Mouse (Mus musculus) spleen, embryonic (tissue): Measurements from ENCODE around the gene Dcakd.
"Not testable (repeated sequence)": the region's sequence is repeated elsewhere in the genome, so short reads cannot be mapped to it uniquely, and the experiment has no call there.

ENCODE experiments used
- CTCF ChIA-PET: fragments of 350-600 bp; sonication (Branson Sonifier 250); formaldehyde crosslinking; loops from one replicate; lab custom pipeline; 2022; lab: Charles Lee

Dcakd gene

GRCm38 (mm10) chr11:102984086-102984485, 44.0 kb downstream of the Dcakd start:
- CTCF ChIA-PET, result no interaction called here

GRCm38 (mm10) chr11:102981151-102981890, 46.8 kb downstream of the Dcakd start:
- CTCF ChIA-PET, result no interaction called here

GRCm38 (mm10) chr11:102978052-102978666, 50.0 kb downstream of the Dcakd start:
- CTCF ChIA-PET, result interaction anchor here (0.6 kb wide), 1 partner anchor 807 kb away, joined by 3 read pairs; no protein-coding TSS in a partner anchor

GRCm38 (mm10) chr11:102975966-102976365, 52.2 kb downstream of the Dcakd start:
- CTCF ChIA-PET, result not testable (repeated sequence)

GRCm38 (mm10) chr11:102972326-102972725, 55.8 kb downstream of the Dcakd start:
- CTCF ChIA-PET, result no interaction called here

- CTCF ChIA-PET, result no interaction called here
Observed at GRCm38 (mm10) chr11:102971604-102972003, 56.5 kb downstream of the Dcakd start.

- CTCF ChIA-PET, result no interaction called here
Observed at GRCm38 (mm10) chr11:102964547-102965091, 63.5 kb downstream of the Dcakd start.

- CTCF ChIA-PET, result no interaction called here
Observed at GRCm38 (mm10) chr11:102963855-102964546, 64.1 kb downstream of the Dcakd start.

- CTCF ChIA-PET, result no interaction called here
Observed at GRCm38 (mm10) chr11:102963246-102963854, 64.8 kb downstream of the Dcakd start.

- CTCF ChIA-PET, result no interaction called here
Observed at GRCm38 (mm10) chr11:102962861-102963245, 65.3 kb downstream of the Dcakd start.

- CTCF ChIA-PET, result no interaction called here
Observed at GRCm38 (mm10) chr11:102961082-102961481, 67.1 kb downstream of the Dcakd start.

- CTCF ChIA-PET, result no interaction called here
Observed at GRCm38 (mm10) chr11:102958870-102959269, 69.3 kb downstream of the Dcakd start.

- CTCF ChIA-PET, result no interaction called here
Observed at GRCm38 (mm10) chr11:102958431-102958830, 69.7 kb downstream of the Dcakd start.

GRCm38 (mm10) chr11:102957692-102958091, 70.4 kb downstream of the Dcakd start:
- CTCF ChIA-PET, result interaction anchor here (0.5 kb wide), 1 partner anchor 632 kb away, joined by 3 read pairs; no protein-coding TSS in a partner anchor

- CTCF ChIA-PET, result interaction anchor here (0.5 kb wide), 1 partner anchor 633 kb away, joined by 3 read pairs; no protein-coding TSS in a partner anchor
Observed at GRCm38 (mm10) chr11:102956962-102957614, 71.0 kb downstream of the Dcakd start.

- CTCF ChIA-PET, result no interaction called here
Observed at GRCm38 (mm10) chr11:102952922-102953321, 75.2 kb downstream of the Dcakd start.

GRCm38 (mm10) chr11:102948043-102948961, 79.8 kb downstream of the Dcakd start:
- CTCF ChIA-PET, result interaction anchor here (0.7 kb wide), 1 partner anchor 174 kb away, joined by 3 read pairs; no protein-coding TSS in a partner anchor

- CTCF ChIA-PET, result no interaction called here
Observed at GRCm38 (mm10) chr11:102946992-102947343, 81.2 kb downstream of the Dcakd start.

GRCm38 (mm10) chr11:102946265-102946991, 81.7 kb downstream of the Dcakd start, which contains the start of gene C1ql1:
Gene C1ql1, minus strand, starts transcription at chr11:102946688.
- CTCF ChIA-PET, result no interaction called here
